Mouse (Mus musculus): ENCODE data around the gene Vmn1r62.
"Not testable (repeated sequence)": the region's sequence is repeated elsewhere in the genome, so short reads cannot be mapped to it uniquely, and the experiment has no call there.

Vmn1r62 gene

GRCm38 (mm10) chr7:5673331-5673730 lies at the start of gene Vmn1r62:
Vmn1r62 (plus strand) TSS chr7:5673631.
- DNase-seq (ENCODE audit: low spot score in 2 of 2), result not testable (repeated sequence)
